Mouse (Mus musculus) thymus, adult 18-20 months (tissue): ENCODE results near the gene Gm29094.
"Not testable (repeated sequence)": the region's sequence is repeated elsewhere in the genome, so short reads cannot be mapped to it uniquely, and the experiment has no call there.

Source experiments
- DNase-seq, 2 experiments: peaks; one replicate each; pipeline ENCODE4 v3.0.0; 2022; ENCODE audit warnings: mixed read lengths in 2 of 2

Gm29094 gene

GRCm38 (mm10) chr9:89198969-89199416, at the start of gene Gm29094, which contains the start of gene Bcl2a1b:
Gm29094 (plus strand) TSS chr9:89199379.
Bcl2a1b (plus strand) TSS chr9:89199209.
- peak; percentile 11 to 59 for DNase-seq

DNA sequence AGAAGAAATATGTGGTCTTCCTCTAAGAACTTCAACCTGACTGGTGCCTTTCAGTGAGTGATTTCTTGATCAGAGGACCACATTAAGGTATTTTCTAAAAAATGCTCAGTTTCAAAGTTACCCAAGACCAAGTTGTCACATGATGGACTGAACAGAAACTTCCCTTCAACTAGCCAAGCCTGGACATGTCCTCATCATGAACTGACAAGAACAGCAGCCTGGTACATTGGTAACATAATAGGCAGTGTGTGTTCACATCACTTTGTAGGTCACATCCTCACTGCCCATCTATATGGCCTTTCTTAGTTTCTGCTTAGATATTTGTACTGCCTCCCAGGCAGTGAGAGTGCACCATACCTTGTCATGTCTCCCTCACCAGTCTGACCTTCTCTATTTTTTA, 26.6 kb upstream of the Gm29094 start:
- not testable (repeated sequence) for DNase-seq

DNA sequence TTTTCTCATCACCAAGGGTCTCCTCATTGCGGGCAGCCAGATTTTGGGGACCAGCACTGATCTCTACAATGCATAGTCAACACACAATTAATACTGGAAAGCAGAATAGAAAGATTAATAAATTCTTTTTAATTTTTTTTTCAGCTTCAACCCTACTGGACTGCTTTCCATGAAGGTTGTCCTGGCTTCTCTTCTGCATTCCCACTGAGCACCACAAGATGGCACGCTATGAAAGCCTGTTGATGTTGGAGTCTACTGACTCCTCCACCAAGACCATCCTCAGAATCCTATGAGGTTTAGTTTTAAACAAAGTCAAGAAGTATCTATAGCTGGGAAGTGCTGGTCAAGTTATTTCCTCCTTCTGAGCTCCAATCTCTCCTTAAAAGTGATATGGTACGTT, 20.3 kb upstream of the Gm29094 start:
- DNase-seq: peak; percentile 36 to 47

GRCm38 (mm10) chr9:89179469-89179868, 19.7 kb upstream of the Gm29094 start:
- DNase-seq: not testable (repeated sequence)

- not testable (repeated sequence) for DNase-seq
Observed at GRCm38 (mm10) chr9:89187006-89187405, 12.2 kb upstream of the Gm29094 start.

- not testable (repeated sequence) for DNase-seq
Observed at GRCm38 (mm10) chr9:89195483-89195882, 3.7 kb upstream of the Gm29094 start.

DNA sequence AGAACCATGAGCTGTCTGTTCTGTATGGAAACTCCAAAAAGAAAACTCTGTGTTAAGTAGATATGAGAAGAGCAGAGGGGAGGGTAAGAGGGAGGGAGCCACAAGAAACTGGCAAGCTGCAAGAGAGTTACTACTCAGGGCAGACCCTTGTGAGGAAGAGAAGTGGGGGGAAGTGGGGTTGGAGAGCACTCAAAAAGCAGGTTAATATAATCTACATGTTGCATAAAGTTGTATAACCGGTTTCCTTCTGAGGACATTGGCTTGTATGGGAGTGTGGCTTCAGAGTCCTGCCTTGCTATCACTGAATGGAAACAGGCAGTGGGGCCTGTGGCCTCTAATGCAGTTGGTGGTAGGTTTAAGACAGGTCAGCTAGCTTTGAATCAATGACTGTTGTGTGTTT, 1.7 kb upstream of the Gm29094 start:
- DNase-seq: not testable (repeated sequence)

DNA sequence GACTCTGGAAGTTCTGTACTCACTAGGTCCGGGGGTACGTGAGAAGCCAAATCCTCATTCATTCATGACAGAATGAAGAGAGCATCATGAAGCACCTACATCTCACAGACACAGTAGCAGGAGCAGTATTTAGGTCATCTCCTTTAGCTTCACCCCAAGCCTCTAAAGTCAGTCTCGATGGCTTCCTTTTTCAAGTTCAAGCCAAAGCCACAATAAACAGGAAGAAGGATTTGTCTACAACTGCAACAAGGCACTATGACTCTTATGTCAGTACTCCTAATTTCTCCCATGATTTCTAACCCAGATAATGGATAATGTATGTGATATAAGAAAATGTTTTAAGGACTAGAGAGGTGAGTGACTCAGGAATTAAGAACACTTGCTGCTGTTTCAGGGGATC, 830 bp upstream of the Gm29094 start:
- DNase-seq: not testable (repeated sequence)

DNA sequence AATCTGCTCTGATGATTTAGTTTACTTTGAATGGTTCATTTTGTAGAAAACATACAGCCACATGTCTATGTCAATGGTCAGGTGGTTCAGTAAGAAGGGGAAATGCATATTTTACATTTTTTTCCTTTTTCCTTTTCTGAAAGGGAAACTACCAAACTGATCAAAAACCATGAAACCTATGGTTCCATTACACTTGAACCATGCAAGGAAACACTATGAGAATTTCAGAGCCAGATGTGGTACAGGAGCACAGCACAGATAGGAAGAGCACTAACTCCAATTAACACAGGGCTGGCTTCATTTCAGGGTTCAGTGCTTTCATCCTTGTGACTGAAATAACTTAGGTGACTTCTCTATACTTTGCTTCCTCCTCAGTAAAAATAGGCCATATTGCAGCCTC, 3.1 kb downstream of the Gm29094 start:
- not testable (repeated sequence) for DNase-seq

DNA sequence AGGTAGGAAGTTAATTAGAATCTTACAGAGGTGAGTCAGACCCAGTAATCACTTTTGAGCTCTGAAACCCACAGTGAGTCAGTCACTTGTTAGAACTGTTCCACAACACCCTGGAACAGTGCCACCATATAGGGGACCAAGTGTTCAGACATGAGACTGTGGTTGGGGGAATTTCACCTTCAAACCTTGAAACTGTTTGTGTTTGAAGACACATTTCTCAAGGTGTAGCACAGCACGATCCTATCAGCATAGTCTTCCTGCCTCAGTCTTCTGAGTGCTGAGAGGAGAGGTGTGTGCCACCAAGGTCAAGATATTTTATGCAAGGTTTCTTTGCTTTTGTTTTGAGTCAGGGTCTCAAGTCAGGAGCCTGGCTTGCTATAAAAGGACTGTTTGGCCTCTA, 9.8 kb downstream of the Gm29094 start:
- not testable (repeated sequence) for DNase-seq

DNA sequence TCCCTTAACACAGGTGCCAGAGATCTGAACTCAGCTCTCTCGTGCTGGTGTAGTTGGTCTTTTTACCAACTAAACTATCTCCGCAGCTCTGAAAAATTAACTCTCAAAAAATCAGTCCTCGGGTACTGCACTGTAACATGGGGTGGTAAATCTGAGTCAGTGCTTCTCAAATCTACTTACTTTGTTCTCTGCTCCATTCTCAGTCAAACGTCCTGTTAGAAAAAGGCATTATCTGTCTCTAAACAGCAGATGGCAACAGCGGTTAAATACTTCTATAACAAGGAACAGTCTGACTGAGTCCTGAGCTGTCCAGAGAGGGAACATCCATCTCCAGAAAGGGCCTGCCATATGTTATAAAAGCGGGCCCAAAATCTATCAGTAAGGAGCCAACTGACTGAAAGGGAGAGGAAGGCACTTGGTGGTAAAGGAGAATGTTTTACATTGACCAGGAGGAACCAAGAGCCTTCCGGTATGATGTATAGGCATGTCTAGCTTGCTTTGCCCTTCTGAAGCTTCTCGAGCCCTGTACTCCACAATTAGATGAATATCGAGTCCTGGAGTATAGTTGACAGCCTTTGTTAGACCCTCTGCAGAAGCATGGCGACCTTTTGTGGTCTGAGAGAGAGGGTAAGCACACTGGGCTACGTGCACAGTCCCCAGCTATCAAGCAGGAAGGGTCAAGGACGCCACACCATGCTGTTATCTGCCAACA, 11.3 kb downstream of the Gm29094 start, which contains the start of gene Mthfs:
TSS of gene Mthfs (plus strand) at position 324 of the 712 bp plus-strand sequence.
- DNase-seq: not testable (repeated sequence)

DNA sequence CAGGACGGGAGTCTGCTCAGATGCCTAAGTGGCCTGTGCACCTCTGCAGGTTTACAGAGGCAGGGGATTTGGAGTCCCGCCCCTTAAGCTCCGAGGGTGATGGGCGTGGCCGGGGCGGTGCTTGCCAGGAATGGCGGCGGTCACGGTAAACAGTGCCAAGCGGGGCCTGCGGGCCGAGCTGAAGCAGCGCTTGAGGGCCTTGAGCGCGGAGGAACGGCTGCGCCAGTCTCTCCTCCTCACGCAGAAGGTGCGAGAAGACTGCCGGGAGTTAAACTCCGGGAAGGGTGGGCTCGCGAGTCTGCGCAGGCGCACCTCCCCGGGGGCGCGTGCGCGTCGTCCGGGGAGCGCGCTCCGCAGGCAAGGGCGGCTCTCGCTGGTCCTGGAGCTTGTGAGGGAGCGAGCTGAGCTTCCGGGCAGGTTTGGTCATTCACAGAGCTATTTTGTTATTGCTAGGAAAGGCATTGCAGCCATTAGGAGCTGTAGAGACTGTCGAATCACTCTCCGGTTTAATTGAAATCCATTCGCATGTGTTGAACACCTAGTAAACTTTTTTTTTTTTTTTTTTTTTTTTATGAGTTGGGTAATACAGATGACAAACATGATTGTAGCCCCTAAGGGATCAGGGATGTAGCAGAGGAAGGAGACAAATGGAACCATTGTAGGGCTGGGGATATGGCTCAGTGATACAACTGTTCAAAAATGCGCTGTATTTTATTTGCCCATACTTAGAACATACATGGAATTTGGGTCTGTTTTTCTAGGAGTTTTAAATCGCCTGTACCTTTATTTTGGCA, 12.1 kb downstream of the Gm29094 start:
- DNase-seq: peak; percentile 74 to 84

DNA sequence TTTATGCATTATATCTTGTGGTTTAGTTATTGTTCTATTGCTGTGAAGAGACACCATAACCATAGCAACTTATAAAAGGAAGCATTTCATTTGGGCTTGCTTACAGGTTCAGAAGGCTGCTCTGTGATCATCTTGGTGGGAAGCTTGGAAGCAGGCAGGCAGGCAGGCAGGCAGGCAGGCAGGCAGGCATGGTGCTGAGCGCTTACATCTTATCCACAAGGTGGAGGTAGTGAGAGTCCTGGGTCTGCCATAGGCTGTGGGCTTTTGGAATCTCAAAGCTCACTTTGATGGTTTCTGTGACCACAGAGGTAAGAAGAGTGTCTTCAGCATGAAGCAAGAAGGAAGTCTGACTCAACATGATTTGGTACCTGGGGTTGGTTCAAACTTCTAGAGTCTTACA, 13.2 kb downstream of the Gm29094 start:
- DNase-seq: peak; percentile 31 to 59

DNA sequence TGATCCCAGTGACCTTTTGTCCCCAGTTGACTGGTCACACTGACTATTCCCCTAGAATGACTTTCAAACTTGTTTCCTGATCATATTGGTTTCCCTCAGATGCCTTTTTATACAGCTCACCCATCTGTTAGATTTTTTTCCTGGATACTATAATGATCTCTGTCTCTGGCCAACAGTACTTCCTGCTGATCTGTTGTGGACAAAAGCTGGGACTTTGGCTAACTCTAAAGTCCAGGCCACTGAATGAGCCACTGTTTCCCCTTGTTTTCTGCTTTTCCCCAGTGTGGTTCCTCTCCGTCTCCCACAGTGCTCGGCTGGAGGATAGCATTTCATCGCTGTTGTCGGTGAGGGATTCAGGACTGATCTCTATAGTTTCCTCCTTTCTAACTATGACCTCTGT, 19.0 kb downstream of the Gm29094 start:
- not testable (repeated sequence) for DNase-seq

DNA sequence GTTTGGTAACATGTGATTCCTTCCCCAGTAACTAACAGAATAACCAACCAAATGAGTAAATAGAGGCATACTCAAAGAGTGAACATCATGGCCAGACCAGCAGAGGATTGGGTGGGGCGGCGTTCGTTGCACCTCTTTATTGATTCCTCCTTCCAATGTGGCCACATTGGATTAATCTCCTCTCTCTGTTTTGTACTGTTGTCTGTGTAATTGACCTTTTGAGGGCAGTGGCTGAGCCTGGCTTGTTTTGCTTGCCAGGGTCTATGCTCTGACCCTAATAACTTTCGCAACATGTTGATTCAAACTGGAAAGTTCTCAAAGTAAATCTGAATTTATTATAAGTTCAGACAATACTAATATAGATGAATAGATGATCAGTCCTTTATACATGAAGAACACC, 20.5 kb downstream of the Gm29094 start:
- not testable (repeated sequence) for DNase-seq

DNA sequence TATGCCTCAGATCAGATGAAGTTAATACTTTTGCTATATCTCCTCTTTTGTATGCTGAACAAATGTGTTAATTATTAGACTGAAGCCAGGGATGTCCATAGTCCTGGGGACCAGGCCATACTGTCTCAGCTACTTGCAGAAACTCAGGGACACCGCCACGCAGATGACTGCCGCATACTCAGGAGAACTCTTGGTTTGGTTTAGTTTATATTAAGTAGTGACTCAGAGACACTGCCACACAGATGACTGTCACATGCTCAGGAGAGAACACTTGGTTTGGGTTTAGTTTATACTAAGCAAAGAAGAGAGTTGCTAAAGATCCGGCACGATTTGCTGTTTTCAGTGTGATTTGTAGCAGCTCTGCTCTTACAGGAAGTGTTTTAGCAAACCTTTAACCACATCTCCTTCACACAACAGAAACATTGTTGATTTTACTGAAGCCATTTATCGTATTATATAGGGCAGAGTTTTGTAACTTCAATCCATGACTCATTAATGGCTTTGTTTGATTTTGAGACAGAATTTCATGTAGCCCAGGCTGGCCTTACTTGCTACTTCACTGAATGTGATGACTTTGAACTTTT, 21.6 kb downstream of the Gm29094 start:
- not testable (repeated sequence) for DNase-seq

- no peak for DNase-seq
Observed at GRCm38 (mm10) chr9:89226071-89226470, 26.9 kb downstream of the Gm29094 start.

GRCm38 (mm10) chr9:89228122-89228521, 28.9 kb downstream of the Gm29094 start:
- no peak for DNase-seq

GRCm38 (mm10) chr9:89230897-89231497, 31.8 kb downstream of the Gm29094 start:
- not testable (repeated sequence) for DNase-seq

DNA sequence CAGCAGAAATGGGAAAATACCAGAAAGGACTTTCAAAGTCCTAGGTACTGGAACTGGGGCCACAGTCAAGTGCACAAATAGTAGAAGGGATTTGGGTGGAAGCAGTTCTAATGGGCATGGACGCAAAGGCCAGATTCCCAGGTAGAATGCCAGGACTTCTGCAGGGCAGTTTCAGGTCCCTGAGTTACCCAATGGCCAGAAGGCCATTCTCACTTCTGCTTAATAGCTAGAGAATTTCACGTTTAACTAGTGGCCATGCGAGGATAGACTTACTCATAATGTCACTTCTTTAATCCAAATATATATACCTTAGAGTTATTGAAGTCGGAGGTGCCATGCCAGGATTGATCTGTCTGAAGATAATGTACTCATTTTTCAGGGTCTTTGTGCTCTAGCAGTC, 38.0 kb downstream of the Gm29094 start:
- DNase-seq: not testable (repeated sequence)

- DNase-seq: not testable (repeated sequence)
Observed at GRCm38 (mm10) chr9:89238976-89239505, 39.9 kb downstream of the Gm29094 start.

GRCm38 (mm10) chr9:89240516-89241019, 41.4 kb downstream of the Gm29094 start:
- not testable (repeated sequence) for DNase-seq
